Mouse (Mus musculus) cerebellum, adult 18-20 months (tissue): ENCODE results near the gene Nav1.

Experiments used
- DNase-seq, 2 experiments: peaks; one replicate each; pipeline ENCODE4 v3.0.0; 2021

Nav1 gene

DNA sequence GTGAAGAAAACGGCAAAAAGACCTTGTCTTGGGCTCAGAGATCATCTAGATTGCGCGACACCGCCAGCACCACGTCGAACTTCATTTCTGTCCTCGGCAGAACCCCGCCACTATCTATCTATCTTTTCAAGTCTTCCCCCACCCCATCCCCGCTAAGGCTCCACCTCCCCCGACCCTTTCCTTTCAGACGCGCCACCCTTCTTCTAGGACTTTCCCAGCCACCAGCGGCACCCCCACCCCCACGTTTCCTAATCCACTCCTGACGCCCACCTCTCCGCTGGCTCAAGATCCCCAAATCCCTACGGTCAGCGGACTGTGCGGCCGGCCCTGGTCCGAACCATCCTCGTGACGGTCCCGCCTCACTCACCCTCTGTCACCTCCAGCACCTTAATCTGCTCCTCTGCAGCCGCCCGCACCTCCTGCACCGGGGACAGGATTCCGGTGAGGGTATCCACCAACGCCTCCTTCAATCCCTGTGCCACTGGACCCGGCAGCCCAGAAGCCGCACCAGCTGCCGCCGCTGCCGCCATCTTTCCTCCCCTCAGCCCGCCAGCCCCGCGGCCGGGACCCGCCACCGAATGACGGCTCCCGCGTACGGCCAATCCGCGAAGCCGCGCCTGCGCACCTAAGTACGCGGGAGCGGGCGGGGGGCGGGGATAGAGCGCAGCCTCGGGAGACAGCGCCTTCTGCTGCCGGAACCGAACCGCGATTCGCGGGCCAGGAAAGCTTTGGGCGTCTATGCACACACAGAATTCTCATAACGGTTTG is 177.0 kb downstream of the Nav1 start, which contains the start of gene Ipo9:
Gene Ipo9 (minus strand): TSS at position 599 of the 768 bp plus-strand sequence.
- peak; percentile 92 to 96 for DNase-seq

DNA sequence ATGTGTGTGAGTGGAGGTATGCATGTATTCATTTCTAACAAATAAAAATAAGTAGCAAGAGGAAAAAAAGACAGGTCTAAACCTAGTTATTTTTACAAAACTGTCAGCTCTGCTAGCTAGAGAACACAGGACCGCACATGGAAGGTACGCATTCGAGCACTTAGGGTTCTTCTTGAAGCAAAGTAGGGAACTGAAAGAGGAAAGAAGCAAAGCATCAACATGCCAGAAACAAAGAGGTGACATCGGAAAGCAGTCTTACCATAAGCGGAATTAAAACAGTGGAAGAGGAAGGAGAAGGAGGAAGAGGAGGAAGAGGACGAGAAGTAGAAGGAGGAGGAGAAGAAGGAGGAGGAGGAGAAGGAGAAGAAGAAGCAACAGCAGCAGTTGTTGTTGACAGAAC is 179.7 kb downstream of the Nav1 start:
- DNase-seq: no peak

- DNase-seq: peak; percentile 20 to 34
Observed at GRCm38 (mm10) chr1:135426645-135427044, 180.4 kb downstream of the Nav1 start.

GRCm38 (mm10) chr1:135422772-135423171 is 184.3 kb downstream of the Nav1 start:
- DNase-seq: no peak

DNA sequence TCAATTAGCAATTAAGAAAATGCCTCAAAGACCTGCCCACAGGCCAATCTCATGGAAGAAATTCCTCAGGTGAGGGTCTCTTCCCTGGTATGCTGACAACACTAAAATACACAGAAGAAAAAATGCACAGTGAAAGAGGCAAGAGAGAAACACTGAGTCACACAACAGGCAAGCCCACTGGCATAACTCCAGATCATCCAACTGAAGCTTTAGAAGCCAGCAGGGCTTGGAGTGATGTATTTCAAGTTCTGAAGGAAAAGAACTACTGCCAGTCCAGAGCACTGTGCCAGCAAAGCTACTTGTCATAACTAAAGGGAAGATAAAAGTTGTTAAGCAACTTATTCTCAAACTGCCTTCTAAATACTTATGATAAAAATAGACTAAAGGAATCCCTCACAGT is 193.1 kb downstream of the Nav1 start:
- DNase-seq: no peak

DNA sequence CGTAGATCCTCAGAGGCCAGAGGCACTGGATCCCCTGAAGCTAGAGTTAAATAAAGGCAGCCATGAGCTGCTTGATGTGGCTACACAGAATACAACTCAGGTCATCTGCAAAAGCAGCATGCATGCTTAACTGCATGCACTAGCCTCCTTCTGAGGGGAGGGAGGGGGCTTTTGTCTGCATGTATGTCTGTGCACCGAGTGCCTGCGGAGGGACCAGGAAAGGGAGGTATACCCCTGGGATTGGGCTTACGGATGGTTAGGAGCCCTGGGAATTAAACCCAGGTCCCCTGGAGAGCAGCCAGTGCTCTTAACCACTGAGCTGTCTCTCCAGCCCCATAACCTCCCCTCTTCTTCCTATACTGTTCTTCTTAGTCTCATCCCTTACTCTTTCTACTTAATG is 195.0 kb downstream of the Nav1 start:
- DNase-seq: no peak

DNA sequence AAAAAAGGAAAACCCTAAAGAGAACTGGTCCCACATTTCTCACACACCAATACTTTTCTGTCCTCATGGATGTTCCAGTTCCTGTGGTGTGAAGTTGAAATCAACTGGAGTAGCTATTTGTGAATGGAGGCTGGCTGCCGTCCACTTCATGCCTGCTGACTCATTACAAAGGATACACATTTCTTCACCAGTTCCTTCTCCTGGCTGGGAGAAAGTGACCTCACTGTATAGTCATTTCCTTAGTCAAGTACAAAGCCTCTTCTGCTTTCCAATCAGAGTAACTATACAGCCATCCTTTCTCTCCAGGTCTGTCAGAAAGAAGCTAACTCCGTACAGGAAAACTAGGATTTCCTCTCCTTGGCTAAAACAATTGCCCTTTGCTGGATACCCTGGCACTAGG is 196.1 kb downstream of the Nav1 start:
- no peak for DNase-seq

DNA sequence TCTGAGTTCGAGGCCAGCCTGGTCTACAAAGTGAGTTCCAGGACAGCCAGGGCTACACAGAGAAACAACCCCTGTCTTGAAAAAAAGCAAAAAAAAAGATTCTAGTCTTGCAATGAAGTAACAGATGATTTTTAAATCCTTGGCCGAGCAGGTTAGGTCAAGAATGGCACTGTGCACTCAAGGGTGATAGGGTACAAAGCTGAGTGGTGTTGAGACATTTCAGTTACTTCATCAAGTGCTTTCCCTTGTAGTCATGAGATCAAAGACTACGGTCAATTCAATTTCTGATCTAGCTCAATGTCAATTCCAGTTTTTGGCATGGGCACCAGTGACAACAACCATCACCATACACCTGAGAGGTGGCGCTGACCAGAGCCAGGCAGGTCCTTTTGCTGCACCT is 198.1 kb downstream of the Nav1 start:
- DNase-seq: no peak

DNA sequence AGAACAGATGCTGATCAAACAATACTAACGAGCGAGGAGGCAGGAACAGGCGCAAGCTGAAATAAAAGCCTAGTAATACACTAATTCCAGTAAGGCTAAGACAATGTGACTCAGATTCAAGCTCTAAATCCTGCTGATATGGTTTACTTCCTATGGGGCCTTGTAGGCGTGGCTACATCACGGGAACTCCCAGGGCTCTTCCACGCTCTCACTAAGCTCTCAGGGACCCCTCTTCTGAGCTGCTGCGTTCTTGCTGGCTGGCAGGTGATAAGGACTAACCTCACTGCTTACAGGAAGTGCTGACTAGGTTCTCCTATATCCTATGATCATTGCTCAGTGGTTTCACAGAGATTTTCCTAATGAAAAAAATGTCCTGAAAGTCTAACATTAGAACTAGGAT is 201.7 kb downstream of the Nav1 start:
- no peak for DNase-seq

DNA sequence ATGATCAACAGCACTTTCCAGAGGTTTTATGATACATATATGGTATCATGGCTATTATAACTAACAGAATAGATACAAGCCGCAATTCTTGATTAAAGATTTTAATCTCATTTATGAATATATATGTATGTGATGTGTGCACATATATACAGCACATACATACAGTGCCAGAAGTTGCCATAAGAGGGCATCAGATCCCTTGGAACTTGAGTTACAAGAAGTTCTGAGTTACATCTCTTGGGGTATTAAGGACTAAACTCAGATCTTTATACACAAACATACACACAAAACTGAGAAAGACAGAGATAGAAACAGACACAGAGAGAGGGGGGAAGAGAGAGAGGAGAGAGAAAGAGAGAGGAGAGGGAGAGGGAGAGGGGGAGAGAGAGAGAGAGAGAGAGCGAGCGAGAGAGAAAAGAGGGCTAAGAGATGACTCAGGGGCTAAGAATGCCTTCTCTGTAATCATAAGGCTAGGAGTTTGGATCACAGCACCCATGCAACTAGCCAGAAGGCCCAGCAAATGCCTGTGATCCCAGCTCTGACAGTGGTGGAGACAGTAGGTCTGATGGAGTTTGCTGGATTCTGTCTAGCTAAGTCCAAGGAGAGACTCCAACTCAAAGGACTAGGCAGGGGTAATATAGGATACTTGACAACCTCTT is 205.5 kb downstream of the Nav1 start:
- no peak for DNase-seq

- DNase-seq: no peak
Observed at GRCm38 (mm10) chr1:135399466-135399865, 207.6 kb downstream of the Nav1 start.

GRCm38 (mm10) chr1:135385161-135385560 is 221.9 kb downstream of the Nav1 start:
- DNase-seq: no peak
